Mouse (Mus musculus): Measurements from ENCODE around the gene Fbxw25.
"Not testable (repeated sequence)": the region's sequence is repeated elsewhere in the genome, so short reads cannot be mapped to it uniquely, and the experiment has no call there.

The Fbxw25 gene

GRCm38 (mm10) chr9:109664552-109664951, at the start of gene Fbxw25:
Gene Fbxw25, minus strand, starts transcription at chr9:109664652.
- in situ Hi-C loops (cut with MboI, MseI): not testable (repeated sequence)

DNA sequence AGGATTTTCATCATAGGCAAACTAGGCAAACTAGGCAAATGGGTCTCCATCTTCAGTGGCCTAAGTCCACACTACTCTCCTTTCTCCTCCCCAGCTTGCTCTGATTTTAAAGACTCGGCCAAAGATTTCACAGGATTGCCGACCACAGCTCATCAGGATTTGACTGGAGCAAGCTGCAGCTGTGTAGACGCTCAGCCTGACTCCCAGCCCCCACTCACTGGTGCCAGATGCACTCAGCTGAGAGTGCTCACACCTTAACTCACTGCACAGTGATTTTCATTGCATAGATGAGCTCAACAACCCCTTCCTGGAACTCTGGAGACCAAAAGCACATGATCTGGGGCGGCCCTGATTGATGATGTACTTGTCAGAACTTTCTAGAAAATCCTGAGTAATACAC, 38.1 kb upstream of the Fbxw25 start, which contains the start of gene Fbxw18:
TSS of gene Fbxw18 (minus strand) at position 101 of the 400 bp plus-strand sequence.
- in situ Hi-C loops (cut with MboI, MseI): not testable (repeated sequence)

DNA sequence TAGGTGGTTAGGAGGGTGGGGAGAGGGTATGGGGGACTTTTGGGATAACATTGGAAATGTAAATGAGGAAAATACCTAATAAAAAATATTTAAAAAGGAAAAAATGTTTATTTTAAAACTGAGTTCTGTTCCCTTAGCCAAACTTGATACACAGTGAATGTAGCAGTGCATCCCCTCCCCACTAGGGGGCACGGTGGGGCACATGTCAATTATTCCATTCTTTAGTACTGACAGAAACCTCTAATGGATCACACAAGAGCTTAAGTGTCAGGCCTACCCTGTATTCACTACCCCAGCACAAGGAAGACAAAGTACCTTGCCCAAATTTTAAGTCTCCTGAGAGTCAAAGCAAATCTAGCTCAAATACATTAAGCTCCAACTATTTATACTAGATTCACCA, 20.8 kb upstream of the Fbxw25 start:
- in situ Hi-C loops (cut with MboI, MseI): no loop called here

DNA sequence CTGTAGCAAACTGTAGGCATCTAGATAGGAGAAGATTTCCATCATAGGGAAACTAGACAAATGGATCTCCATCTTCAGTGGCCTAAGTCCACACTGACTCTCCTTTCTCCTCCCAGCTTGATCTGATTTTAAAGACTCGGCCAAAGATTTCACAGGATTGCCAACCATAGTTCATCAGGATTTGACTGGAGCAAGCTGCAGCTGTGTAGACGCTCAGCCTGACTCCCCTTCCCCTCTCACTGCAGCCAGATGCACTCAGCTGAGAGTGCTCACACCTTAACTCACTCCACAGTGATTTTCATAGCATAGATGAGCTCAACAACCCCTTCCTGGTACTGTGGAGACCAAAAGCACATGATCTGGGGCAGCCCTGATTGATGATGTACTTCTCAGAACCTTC, 38.5 kb downstream of the Fbxw25 start, which contains the start of gene Fbxw24:
TSS of gene Fbxw24 (minus strand) at position 101 of the 400 bp plus-strand sequence.
- in situ Hi-C loops (cut with MboI, MseI): loop anchor here in 1 of 2 experiments (10.0 kb wide), 1 partner anchor 621 kb away; no protein-coding TSS in a partner anchor

GRCm38 (mm10) chr9:109606837-109607236, 57.6 kb downstream of the Fbxw25 start:
- in situ Hi-C loops (cut with MboI, MseI): loop anchor here in 1 of 2 experiments (25.0 kb wide), 1 partner anchor 770 kb away; the partner anchor contains the start of gene Celsr3

DNA sequence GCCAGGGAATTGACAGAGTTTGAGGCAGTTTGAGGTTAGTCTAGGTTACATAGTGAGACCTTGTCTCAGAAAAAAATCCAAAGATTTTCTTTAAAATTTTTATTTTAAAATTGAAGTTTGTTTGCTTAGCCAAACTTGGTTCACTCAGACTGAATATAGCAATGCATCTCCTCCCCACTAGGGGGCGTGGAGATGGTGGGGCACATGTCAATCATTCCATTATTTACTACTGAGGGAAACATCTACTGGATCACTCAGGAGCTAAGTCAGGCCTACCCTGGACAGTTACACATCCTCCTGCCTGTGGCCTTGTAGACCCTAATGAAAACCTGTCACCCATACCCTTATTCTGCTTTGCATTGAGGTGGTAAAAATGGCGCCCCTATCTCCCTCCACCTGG, 62.3 kb downstream of the Fbxw25 start:
- in situ Hi-C loops (cut with MboI, MseI): loop anchor here (5.0 to 25.0 kb wide), 2 partner anchors 595 to 765 kb away; partner anchors contain the start of gene Celsr3 (in 1 of the 2)

- in situ Hi-C loops (cut with MboI, MseI): no loop called here
Observed at GRCm38 (mm10) chr9:109597226-109597625, 67.2 kb downstream of the Fbxw25 start.

All from T-helper 17 cell (primary cell).